Mouse (Mus musculus) erythroblast, embryonic 14.5 days (primary cell): ENCODE results near the gene Sst. TPM values are rescaled to one million over a fixed set of nuclear protein-coding genes. Genes with fewer than 3 reads are reported as not detected.
"Not testable (repeated sequence)": the region's sequence is repeated elsewhere in the genome, so short reads cannot be mapped to it uniquely, and the experiment has no call there.

Source experiments
- H3K27me3 ChIP-seq: 2 replicates; pipeline ENCODE4 v1.6.1; 2012; ENCODE audit warnings: inconsistent platforms; ENCODE audit not compliant: control insufficient read depth
- H3K36me3 ChIP-seq: 2 replicates; pipeline ENCODE4 v1.6.1; 2012; ENCODE audit warnings: mild to moderate bottlenecking, inconsistent platforms; ENCODE audit not compliant: control insufficient read depth
- H3K4me1 ChIP-seq: 2 replicates; pipeline ENCODE4 v1.6.1; 2012; ENCODE audit warnings: inconsistent platforms; ENCODE audit not compliant: control insufficient read depth
- H3K4me3 ChIP-seq: replicated peaks from 2 replicates; pipeline ENCODE3; 2012; ENCODE audit warnings: moderate library complexity, mild to moderate bottlenecking, inconsistent platforms
- H3K9me3 ChIP-seq: 2 replicates; pipeline ENCODE4 v1.6.1; 2012; ENCODE audit warnings: low read length, inconsistent platforms, mixed read lengths; ENCODE audit not compliant: control insufficient read depth
- GATA1 ChIP-seq: IDR thresholded peaks from 2 replicates; pipeline ENCODE4 v1.6.1; 2012; ENCODE audit warnings: low read length, inconsistent platforms, mixed read lengths
- TAL1 ChIP-seq: IDR thresholded peaks from 3 replicates; pipeline ENCODE4 v1.6.1; 2012; ENCODE audit warnings: low read length, inconsistent platforms, mixed read lengths
- polyA plus RNA-seq: library from polyadenylated mRNA; stranded (reverse); fragments of >175 nt; gene quantifications from 2 replicates; pipeline ENCODE4 v1.2.3, GENCODE M21; 2012

Sst gene
- polyA plus RNA-seq, 1 experiment = not detected

DNA sequence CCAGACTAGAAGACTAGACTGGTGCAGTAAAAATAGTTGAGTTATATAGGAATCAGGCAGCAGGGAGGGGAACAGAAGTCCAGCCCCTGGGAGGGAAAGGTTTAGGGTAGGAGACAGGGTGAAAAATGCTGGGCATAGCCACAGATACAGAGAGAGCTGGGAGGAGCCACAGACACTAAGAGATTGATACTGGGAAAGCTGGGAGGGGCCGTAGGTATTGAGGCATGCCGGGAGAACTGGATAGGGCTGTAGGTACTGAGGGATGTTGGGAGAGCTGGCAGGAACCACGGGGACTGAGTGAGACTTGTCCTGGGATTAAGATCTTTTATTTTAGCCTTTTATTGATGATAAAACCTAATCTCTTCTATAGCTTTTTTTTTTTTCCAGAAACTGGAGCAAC lies 22.6 kb upstream of the Sst start:
- no peaks in the 10 kb centered on the region for H3K36me3 ChIP-seq
- TF ChIP-seq TAL1 = no peak
- TF ChIP-seq GATA1 = no peak
- H3K4me3 ChIP-seq = no peak overlapping the region
- H3K4me1 ChIP-seq = no peaks in the 10 kb centered on the region
- H3K27me3 ChIP-seq = no peaks in the 10 kb centered on the region
- H3K9me3 ChIP-seq = 0 out of 2 replicates have a peak, but pooled peaks cover 4% of the 10 kb centered on the region

DNA sequence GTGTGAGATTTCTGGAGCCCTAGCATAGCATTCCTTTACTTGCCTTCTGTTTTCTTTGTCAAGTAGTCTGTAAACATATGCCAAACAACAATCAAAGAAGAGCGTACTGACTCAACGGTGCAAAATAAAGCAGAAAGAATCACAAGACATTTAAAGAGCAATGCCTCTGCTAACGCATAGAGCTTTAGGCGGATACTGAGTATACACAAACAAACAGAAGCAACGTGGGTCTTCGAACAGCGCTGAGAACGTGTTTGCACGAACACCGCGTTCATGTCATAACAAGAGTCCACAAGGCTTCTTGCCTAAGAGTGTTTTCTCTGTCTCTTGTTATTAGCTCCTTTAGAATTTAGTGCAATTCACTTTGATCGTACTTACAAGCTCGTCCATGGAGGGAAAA lies 22.0 kb upstream of the Sst start:
- peaks cover 6% of the 10 kb centered on the region; the same call in 1 of the 2 replicates for H3K9me3 ChIP-seq
- H3K36me3 ChIP-seq = no peaks in the 10 kb centered on the region
- H3K4me3 ChIP-seq = no peak overlapping the region
- H3K27me3 ChIP-seq = no peaks in the 10 kb centered on the region
- H3K4me1 ChIP-seq = no peaks in the 10 kb centered on the region
- TF ChIP-seq TAL1 (no peak), GATA1 (no peak)

DNA sequence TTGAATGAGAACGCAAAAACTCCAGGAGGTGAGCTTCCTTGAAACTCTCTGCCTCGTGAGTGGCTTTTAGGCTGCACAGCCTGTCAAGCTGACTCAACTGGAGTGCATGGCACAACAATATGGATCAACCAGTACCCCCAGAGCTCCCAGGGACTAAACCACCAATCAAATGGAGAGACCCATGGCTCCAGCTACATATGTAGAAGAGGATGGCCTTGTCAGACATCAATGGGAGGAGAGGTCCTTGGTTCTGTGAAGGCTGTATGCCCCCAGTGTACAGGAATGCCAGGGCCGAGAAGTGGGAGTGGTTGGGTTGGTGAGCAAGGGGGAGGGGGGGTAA lies 18.2 kb upstream of the Sst start:
- H3K4me1 ChIP-seq = not testable (repeated sequence)

DNA sequence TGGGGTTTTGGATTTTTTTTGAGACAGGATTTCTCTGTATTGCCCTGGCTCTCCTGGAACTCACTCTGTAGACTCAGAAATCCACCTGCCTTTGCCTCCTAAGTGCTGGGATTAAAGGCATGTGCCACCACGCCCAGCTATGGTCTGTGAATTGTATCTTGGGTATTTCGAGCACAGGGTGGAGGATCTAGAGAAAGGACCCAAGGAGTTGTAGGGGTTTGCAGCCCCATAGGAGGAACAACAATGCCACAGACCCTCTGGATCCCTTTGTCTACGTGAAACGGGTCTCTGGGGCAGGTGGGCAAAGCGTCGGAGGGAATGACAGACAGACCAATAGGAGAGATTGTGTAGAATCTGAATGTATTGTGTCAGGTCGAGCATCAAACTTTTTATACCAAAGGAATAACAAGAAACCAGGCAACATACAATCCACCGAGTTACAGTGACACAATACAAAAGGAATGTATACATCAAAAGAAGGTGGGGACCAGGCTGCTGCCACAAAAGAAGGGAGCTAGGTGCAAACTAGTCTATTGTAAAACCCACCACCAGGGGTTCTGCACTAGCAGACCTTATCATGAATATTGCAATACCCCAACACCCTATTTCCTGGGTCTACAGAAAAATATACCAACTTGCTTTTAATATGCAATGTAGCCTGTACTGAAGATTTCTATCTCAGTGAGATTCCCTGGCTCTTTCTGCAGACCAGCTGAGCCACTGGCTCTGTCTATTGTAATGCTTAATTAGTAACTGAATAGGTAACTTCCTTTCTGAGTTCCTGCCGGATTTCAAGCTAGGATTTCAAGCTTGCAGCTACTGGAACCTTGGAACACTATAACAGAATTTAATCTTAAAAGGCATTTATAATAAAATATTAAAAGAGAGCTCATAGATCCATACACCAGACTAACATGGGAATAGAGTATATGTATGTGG lies 17.6 kb upstream of the Sst start:
- H3K4me3 ChIP-seq, H3K36me3 ChIP-seq, H3K4me1 ChIP-seq, H3K9me3 ChIP-seq, H3K27me3 ChIP-seq: not testable (repeated sequence)

More for the DNA sequence above, 18.2 kb upstream of the Sst start:
- not testable (repeated sequence) for H3K9me3 ChIP-seq, H3K27me3 ChIP-seq, H3K36me3 ChIP-seq, H3K4me3 ChIP-seq

DNA sequence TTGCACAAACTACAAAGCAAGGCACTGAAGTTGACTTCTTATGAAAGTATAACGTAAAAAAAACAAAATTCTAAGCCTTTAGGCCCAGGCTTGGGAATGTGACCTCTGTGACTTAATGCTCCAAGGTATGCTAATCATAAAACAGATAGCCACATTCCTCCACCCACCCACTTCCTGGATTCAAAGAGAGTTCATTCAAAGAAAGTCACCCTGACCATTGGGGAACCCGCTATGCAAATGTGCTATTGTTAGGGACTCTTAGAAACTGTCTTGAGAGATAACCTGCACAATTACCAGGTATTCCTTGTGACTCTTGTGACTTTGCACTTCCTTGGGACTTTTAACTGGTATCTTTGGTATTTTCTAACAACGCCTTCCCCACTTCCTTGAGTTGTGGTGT lies 15.8 kb upstream of the Sst start:
- not testable (repeated sequence) for H3K4me3 ChIP-seq, H3K27me3 ChIP-seq, H3K9me3 ChIP-seq, H3K4me1 ChIP-seq, H3K36me3 ChIP-seq

DNA sequence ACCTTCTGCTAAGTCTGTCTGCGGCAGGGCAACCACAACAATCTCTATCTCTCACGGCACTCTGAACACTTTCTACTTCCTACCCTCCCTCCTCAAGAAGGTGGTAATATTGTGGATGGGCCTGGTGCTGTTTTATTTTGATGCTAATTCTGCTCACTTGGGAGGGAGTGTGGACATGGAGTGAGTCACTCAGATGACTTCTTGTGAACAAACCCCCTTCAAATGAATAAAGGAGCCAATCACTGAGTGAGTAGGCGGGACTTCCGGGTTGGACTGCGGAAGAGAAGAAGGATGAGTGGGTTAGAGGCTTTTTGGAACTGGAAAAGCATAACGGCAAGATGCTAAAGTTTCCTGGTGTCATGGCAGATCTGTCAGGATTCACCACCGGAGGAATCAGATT lies 10.7 kb upstream of the Sst start:
- no peak overlapping the region for H3K4me3 ChIP-seq
- no peaks in the 10 kb centered on the region for H3K4me1 ChIP-seq
- H3K27me3 ChIP-seq = no peaks in the 10 kb centered on the region
- H3K9me3 ChIP-seq = no peaks in the 10 kb centered on the region
- no peaks in the 10 kb centered on the region for H3K36me3 ChIP-seq
- TF ChIP-seq GATA1 = no peak
- no peak for TF ChIP-seq TAL1

DNA sequence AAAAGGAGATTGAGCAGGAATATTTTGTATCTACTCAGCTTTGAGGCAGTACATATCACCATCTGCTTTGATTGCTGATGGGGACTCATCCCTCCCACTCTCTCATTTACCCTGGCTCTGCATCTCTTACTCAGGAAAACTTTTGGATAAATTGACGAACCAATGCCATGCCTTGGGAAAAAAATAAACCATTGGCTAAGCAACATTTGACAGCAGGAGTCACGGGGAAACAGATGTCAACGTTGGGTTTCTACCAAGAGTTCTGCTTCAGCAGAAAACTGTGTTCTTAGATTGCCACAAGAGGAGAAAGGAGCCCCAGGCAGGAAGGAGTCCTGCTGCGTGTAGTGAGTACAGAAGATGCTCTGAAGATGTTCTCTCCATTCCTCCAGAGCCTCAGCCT lies 9.3 kb upstream of the Sst start:
- TF ChIP-seq GATA1 (no peak), TAL1 (no peak)
- H3K4me1 ChIP-seq = no peaks in the 10 kb centered on the region
- no peaks in the 10 kb centered on the region for H3K27me3 ChIP-seq
- H3K4me3 ChIP-seq = no peak overlapping the region
- H3K36me3 ChIP-seq = no peaks in the 10 kb centered on the region
- no peaks in the 10 kb centered on the region for H3K9me3 ChIP-seq

DNA sequence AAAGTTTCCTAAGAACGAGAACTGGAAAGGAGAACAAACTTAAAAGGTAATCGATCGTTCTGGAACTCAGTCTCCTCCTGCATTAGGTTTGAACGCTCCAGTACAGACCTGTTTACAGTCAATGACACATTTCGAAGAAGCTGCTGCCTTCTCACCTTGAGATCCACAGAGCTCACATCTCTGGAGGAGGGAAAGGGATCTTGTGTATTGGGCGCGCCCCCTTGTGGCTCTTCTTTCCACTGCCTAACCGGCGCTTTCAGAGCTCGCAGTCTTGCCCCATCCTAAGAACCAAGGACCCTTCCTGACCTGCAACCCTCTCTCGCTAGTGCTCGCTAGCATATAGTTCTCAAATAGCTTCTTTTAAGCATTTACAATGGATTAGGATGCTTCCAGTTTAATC lies 8.1 kb upstream of the Sst start:
- H3K4me1 ChIP-seq = no peaks in the 10 kb centered on the region
- no peaks in the 10 kb centered on the region for H3K27me3 ChIP-seq
- no peak overlapping the region for H3K4me3 ChIP-seq
- TF ChIP-seq TAL1 (no peak), GATA1 (no peak)
- H3K36me3 ChIP-seq = no peaks in the 10 kb centered on the region
- H3K9me3 ChIP-seq = no peaks in the 10 kb centered on the region

DNA sequence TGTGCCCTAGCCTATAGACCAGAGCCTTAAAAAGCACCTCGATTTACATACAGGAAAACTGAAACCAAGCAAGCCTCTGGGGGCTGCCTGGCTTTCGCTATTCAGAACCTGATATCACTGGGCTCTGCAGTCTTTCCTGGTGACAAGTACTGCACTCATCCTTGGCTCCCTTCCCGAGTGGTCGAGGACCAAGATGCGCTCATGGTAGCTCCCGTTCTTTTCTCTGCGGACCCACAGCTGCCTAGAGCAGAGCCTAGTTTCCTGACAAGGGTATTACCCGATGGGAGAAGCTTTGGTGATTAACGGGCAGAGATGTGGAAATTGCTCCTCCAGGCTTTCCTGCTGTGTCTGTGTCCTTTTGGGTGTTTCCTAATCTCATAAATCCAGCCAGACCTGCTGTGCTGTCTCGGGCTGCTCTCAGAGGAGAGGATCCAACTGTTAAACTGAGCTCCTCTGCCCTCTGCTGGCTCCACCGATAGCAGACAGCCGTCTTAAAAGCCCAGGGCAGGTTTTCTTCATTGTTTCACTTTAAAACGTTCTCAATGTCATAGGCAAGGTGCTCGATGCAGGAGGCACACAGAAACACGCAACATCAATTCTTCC lies 7.3 kb upstream of the Sst start:
- Histone ChIP-seq H3K4me1 (no peaks in the 10 kb centered on the region), H3K27me3 (no peaks in the 10 kb centered on the region), H3K4me3 (no peak overlapping the region), H3K36me3 (no peaks in the 10 kb centered on the region), H3K9me3 (no peaks in the 10 kb centered on the region)
- no peak for TF ChIP-seq GATA1
- TF ChIP-seq TAL1 = no peak

DNA sequence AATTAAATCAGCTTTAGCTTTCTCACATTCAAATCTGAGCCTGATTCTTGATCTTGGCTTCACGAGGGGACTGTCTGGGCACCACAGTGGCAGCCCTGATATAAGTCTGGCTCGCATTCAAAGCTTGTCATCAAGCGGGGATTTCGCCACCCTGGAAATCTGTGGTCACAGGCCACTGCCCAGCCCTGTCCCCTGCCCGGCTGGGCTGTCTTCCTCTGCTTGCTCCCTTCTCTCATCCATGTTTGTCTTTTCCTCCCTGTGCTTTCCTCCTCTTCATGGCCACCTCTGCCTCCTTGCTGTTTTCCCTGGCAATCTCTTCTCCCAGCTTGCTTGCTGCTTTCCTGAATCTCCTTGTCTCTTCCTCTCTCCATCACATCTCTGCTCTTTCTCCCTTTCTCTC lies 6.7 kb upstream of the Sst start:
- no peak overlapping the region for H3K4me3 ChIP-seq

More for the DNA sequence above, 6.7 kb upstream of the Sst start:
- no peaks in the 10 kb centered on the region for H3K9me3 ChIP-seq
- no peaks in the 10 kb centered on the region; the same call in 1 of the 2 replicates for H3K27me3 ChIP-seq
- H3K4me1 ChIP-seq = no peaks in the 10 kb centered on the region
- TF ChIP-seq GATA1 (no peak), TAL1 (no peak)
- no peaks in the 10 kb centered on the region for H3K36me3 ChIP-seq
